Comparison of ENCODE assay signal across 16 mouse cellular contexts in the genomic region with DNA sequence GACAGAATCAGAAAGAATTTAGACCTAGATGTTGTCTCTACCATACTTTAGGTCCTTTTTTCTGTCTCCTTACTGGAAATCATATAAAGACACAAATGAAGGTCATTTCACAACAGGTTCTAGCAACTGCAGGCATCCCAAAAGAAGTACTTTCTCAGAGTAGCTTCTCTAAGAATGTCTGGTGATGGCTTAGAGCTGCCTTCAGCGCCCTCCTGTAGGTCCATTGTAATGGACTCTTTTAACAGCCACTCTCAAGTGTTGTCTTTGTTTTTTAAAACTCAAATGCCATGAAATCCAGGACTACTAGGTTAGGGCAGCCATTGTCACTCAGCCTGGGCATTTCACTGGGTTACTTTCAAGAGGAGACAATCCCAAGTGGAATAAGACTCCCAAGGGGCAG.
"Had no signal": no experiment of that assay in that cellular context is flagged by ENCODE, and none has a peak within 500 bp of the region (broad histone marks: within the 10 kb centered on the region; RNA-seq: fewer than 3 reads in every experiment).

No protein-coding gene starts in this region.

- H3K9ac ChIP-seq: lung, embryonic 14.5 days; midbrain, embryonic 13.5 days; midbrain, embryonic 15.5 days; neural tube, embryonic 13.5 days; neural tube, embryonic 15.5 days; stomach, embryonic 15.5 days had no signal

- H3K27ac ChIP-seq: midbrain, embryonic 13.5 days; midbrain, embryonic 15.5 days; neural tube, embryonic 13.5 days; neural tube, embryonic 15.5 days; stomach, embryonic 15.5 days; stomach, postnatal 0 days had no signal

- H3K27me3 ChIP-seq: midbrain, embryonic 13.5 days; midbrain, embryonic 15.5 days; neural tube, embryonic 13.5 days; neural tube, embryonic 15.5 days; stomach, embryonic 15.5 days had no signal

- ATAC-seq: midbrain, embryonic 13.5 days; midbrain, embryonic 15.5 days had no signal

- H3K4me1 ChIP-seq: midbrain, embryonic 15.5 days; neural tube, embryonic 13.5 days; neural tube, embryonic 15.5 days had no signal

- H3K4me3 ChIP-seq: midbrain, embryonic 13.5 days; midbrain, embryonic 15.5 days; myocyte; neural tube, embryonic 13.5 days; neural tube, embryonic 15.5 days; stomach, embryonic 15.5 days had no signal

- H3K4me2 ChIP-seq: lung, embryonic 14.5 days; midbrain, embryonic 11.5 days; midbrain, embryonic 13.5 days; midbrain, embryonic 15.5 days; neural tube, embryonic 13.5 days; neural tube, embryonic 15.5 days; stomach, embryonic 15.5 days had no signal

- DNase-seq: lung, adult 18-20 months; lung, embryonic 14.5 days; lung, postnatal 10 days; lung, postnatal 4 days; right cerebral cortex, postnatal 14 days; thymus, adult 2 months; thymus, postnatal 25 days; thymus, postnatal 4 days had no signal

- H3K9me3 ChIP-seq: midbrain, embryonic 13.5 days; midbrain, embryonic 15.5 days; neural tube, embryonic 13.5 days; neural tube, embryonic 15.5 days; stomach, embryonic 15.5 days had no signal

- H3K36me3 ChIP-seq: midbrain, embryonic 13.5 days; midbrain, embryonic 15.5 days; neural tube, embryonic 13.5 days; neural tube, embryonic 15.5 days; stomach, embryonic 15.5 days had no signal
